Mouse (Mus musculus): Measurements from ENCODE around the gene Jun. TPM values are rescaled to one million over a fixed set of nuclear protein-coding genes. Genes with fewer than 3 reads are reported as not detected.
A peak's percentile ranks its signal among the peaks of the same experiment; 100 is the strongest.

Jun gene
- polyA plus RNA-seq, 1 experiment from 2014 or later, result 70.7 TPM

DNA sequence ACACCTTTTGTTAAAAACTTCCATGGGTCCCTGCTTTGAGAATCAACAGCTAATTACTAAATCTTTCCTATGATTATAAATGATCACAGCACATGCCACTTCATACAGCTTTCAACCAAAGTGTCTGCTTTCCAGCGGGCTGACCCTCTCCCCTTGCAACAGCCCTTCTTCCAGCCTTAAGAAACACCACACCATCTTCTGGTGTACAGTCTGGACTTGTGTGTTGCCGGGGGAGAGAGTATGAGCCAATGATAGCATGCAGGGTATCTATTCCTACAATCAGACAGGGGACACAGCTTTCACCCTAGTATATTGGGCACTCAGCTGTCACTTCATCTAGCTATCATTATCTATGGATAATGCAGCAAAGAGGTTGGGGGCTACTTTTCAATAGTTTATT lies 2.9 kb downstream of the Jun start:
- Histone ChIP-seq H3K27ac (no peak overlapping the region), H3K27me3 (no peaks in the 10 kb centered on the region), H3K4me3 (peak overlapping the region; percentile 72), H3K9me3 (replicated peaks) (no peaks in the 10 kb centered on the region), H3K9ac (no peak overlapping the region), H3K36me3 (no peaks in the 10 kb centered on the region), H3K4me1 (peaks cover 24% of the 10 kb centered on the region), H3K4me2 (replicated peaks) (peak overlapping the region; percentile 96)
- no peak for ATAC-seq (ENCODE audit: low FRiP score)
- 42% methylated on average over 2 of the region's 2 CpGs for WGBS

DNA sequence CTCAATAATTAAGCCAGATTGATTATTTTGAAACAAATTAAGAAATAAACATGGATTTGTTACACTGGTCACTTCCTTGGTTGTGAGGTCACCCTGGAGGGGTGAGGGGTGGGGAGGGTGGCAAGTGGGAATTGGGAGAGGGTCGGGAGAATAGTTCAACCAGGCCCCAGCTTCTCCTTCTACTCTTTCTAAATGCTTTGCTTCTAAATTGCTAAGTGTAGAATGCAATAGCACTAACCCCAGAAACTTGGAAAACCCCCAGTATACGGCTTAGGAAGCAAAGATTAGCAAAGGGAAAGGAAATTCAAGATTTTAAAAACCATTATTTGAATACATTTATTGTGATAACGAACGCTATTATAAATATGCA lies 3.3 kb downstream of the Jun start:
- H3K4me1 ChIP-seq, result peaks cover 22% of the 10 kb centered on the region
- peak overlapping the region; percentile 96 for H3K4me2 ChIP-seq (replicated peaks)
- 76% methylated on average over 4 of the region's 4 CpGs for WGBS
- no peak overlapping the region for H3K9ac ChIP-seq
- no peaks in the 10 kb centered on the region for H3K36me3 ChIP-seq
- H3K4me3 ChIP-seq, result no peak overlapping the region
- H3K9me3 ChIP-seq (replicated peaks), result no peaks in the 10 kb centered on the region
- ATAC-seq (ENCODE audit: low FRiP score), result no peak
- H3K27ac ChIP-seq, result no peak overlapping the region
- H3K27me3 ChIP-seq, result no peaks in the 10 kb centered on the region

DNA sequence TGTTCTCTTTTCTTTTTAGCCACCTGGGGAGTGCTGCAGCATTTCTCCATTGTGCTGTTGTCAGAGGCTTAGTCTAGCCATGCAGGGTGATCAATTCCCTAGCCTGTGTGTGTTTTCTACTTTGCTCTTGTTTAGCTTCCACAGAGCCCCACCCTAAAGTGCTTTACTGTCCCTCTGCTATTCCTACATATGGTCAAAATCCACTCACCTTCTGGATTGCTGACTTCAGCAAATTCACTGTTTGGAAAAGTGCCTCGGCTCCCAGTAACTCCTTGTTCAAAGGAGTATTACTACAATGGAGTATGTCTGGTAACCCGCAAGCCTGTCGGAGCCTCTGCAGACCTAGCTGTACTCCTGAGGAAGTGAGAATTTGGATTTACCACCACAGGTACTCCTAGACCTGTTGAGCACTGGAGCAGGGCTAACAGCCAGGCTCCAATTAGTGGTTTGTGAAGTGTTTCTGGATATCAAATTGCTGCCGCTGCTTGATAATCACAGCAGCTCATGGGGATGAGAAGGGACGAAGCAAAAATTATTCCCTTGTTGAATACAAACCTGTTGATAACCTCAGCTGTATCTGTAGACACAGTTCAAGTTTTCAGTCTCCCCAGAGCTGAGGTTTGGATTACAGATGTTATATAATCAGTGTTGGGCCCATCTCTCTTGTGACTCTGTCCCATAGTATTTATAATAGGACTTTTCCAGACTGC lies 3.8 kb downstream of the Jun start:
- H3K4me1 ChIP-seq, result peaks cover 18% of the 10 kb centered on the region
- WGBS, result 43% methylated on average over 5 of the region's 5 CpGs
- H3K4me3 ChIP-seq, result no peak overlapping the region
- no peaks in the 10 kb centered on the region for H3K9me3 ChIP-seq (replicated peaks)
- H3K9ac ChIP-seq, result no peak overlapping the region
- no peak for ATAC-seq (ENCODE audit: low FRiP score)
- H3K27me3 ChIP-seq, result no peaks in the 10 kb centered on the region
- H3K27ac ChIP-seq, result no peak overlapping the region
- H3K36me3 ChIP-seq, result no peaks in the 10 kb centered on the region
- H3K4me2 ChIP-seq (replicated peaks), result peak overlapping the region; percentile 96

DNA sequence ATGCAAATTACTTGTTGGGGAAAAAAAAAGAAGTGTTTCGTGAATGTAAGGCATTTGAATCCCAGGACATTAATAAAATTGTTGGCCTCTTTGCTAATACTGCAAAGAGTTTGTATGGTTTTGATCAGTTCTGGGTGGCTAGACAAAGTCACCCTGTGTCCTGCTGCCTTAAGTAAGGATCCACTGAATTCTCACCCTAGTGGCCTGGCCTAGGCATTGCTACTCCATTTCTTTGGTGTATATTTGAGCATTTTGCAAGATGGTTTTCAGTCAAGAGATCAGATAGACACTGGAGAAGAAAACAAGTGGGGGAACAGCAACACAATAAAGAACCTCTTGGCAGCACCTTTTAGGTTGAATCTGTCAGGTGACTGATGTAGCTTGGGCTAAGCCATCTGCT lies 6.9 kb downstream of the Jun start:
- H3K9ac ChIP-seq, result no peak overlapping the region
- no peak overlapping the region for H3K4me2 ChIP-seq (replicated peaks)
- H3K36me3 ChIP-seq, result no peaks in the 10 kb centered on the region
- peaks cover 12% of the 10 kb centered on the region for H3K4me1 ChIP-seq
- 64% methylated on average over 1 of the region's 1 CpGs for WGBS
- H3K27ac ChIP-seq, result no peak overlapping the region
- H3K27me3 ChIP-seq, result no peaks in the 10 kb centered on the region
- no peak for ATAC-seq (ENCODE audit: low FRiP score)
- no peak overlapping the region for H3K4me3 ChIP-seq
- H3K9me3 ChIP-seq (replicated peaks), result no peaks in the 10 kb centered on the region

DNA sequence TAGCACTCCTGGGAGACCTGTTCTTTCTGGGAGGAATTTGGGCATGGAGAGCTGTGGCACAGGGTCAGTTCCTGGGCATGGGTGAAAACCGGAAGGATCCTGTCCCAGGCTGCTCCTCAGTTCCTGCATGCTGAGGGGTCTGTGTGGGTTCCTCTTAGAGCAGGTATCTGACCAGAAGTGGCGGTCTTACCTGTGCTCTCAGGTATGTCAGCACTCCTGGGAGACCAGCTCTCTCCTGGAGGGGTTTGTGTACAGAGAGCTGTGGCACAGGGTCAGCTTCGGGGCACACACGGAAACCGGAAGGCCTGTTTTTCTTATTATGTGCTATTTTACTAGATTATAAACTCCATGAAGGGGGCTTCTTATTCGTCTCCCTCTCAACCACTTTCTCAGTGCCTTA lies 7.3 kb downstream of the Jun start:
- Histone ChIP-seq H3K9ac (no peak overlapping the region), H3K4me2 (replicated peaks) (no peak overlapping the region), H3K27ac (no peak overlapping the region), H3K36me3 (no peaks in the 10 kb centered on the region), H3K27me3 (no peaks in the 10 kb centered on the region), H3K4me1 (peaks cover 12% of the 10 kb centered on the region), H3K9me3 (replicated peaks) (no peaks in the 10 kb centered on the region), H3K4me3 (no peak overlapping the region)
- ATAC-seq (ENCODE audit: low FRiP score), result no peak
- WGBS, result 92% methylated on average over 6 of the region's 6 CpGs

DNA sequence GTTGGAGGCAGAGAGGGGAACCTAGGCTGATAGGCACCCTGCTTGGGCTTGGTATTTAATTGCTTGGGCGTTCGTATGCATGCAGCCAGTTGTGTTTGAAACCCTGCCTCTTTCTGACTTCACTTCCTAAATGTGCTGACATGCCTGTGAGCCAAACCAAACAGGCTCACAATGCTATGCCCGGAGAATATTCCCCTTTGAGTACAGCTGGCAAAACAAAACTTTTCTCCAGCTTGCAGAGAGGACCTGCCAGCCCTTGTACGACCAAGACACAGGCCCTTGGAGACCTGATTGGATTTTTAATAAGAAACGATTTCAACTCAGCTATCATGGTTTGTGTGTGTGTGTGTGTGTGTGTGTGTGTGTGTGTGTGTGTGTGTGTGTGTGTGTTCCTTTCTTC lies 14.0 kb downstream of the Jun start:
- no peak for ATAC-seq (ENCODE audit: low FRiP score)

DNA sequence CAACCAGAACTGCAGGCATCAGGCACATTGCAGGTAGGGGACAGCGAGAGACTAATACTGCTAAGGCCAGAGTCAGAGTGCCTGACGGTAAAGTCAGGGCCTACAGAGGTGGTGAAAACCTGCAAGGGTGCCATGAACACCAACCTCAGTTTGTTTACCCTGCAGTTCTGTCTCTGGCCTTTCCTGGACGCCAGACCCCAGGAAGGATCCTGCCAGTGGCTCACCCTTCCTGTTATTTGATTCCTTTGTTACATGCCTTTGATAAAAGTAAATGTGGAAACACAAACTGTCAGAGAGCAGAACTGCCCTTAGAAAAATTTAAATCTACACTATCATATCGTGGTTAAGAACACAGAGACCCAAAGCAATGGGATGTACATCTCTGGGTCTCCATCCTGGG lies 20.9 kb downstream of the Jun start:
- H3K27ac ChIP-seq, result no peak overlapping the region
- H3K9ac ChIP-seq, result no peak overlapping the region
- no peaks in the 10 kb centered on the region for H3K36me3 ChIP-seq
- H3K27me3 ChIP-seq, result no peaks in the 10 kb centered on the region
- H3K4me1 ChIP-seq, result no peaks in the 10 kb centered on the region
- no peak overlapping the region for H3K4me2 ChIP-seq (replicated peaks)
- no peaks in the 10 kb centered on the region for H3K9me3 ChIP-seq (replicated peaks)
- ATAC-seq (ENCODE audit: low FRiP score), result no peak
- no peak overlapping the region for H3K4me3 ChIP-seq
- 73% methylated on average over 4 of the region's 4 CpGs for WGBS

More for the DNA sequence above, 14.0 kb downstream of the Jun start:
- H3K27me3 ChIP-seq, result no peaks in the 10 kb centered on the region
- H3K4me3 ChIP-seq, result no peak overlapping the region
- no peaks in the 10 kb centered on the region for H3K4me1 ChIP-seq
- no peak overlapping the region for H3K27ac ChIP-seq
- 51% methylated on average over 5 of the region's 5 CpGs for WGBS
- no peak overlapping the region for H3K9ac ChIP-seq
- H3K9me3 ChIP-seq (replicated peaks), result no peaks in the 10 kb centered on the region
- no peak overlapping the region for H3K4me2 ChIP-seq (replicated peaks)
- no peaks in the 10 kb centered on the region for H3K36me3 ChIP-seq

DNA sequence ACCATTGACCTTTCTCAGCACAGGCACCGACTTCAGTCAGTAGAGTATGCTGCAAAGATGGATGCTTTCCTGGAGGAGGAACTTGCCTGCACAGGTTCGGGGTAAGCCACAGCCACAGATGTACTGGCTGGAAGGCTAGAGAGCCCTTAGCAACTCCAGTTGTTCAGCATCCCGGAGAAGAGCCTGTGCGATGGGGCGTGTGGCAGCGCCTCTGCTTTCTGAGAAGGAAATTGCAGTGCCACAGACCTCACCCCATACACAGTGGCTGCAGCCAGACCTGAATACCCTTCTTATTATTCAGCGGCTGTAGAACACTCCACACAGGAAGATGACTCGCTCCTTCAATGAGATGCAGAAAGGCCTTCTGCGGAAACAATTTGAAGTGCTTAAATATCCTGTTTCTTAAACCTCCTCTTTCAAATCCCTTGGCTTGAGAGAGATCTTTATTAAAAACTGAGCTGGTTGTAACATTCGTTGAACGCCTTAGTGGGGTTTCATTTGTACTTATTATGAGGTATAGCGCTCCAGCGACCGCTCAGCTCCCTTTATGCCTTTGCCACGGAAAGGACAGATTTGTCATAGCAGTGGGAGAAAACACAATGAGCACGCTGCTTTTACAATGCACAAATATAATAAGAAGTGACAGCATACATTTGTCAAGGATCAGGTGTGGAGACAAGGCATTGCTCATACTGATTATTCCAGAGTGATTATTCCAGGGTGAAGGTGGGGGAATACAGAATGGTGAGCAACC lies 26.0 kb downstream of the Jun start:
- Histone ChIP-seq H3K4me2 (replicated peaks) (no peak overlapping the region), H3K9me3 (replicated peaks) (no peaks in the 10 kb centered on the region), H3K4me3 (no peak overlapping the region), H3K27ac (peak overlapping the region; percentile 9; the same call in 1 of the 2 replicates), H3K9ac (no peak overlapping the region), H3K4me1 (no peaks in the 10 kb centered on the region), H3K27me3 (no peaks in the 10 kb centered on the region), H3K36me3 (no peaks in the 10 kb centered on the region)
- WGBS, result 65% methylated on average over 16 of the region's 16 CpGs
- ATAC-seq (ENCODE audit: low FRiP score), result peak; percentile 71

DNA sequence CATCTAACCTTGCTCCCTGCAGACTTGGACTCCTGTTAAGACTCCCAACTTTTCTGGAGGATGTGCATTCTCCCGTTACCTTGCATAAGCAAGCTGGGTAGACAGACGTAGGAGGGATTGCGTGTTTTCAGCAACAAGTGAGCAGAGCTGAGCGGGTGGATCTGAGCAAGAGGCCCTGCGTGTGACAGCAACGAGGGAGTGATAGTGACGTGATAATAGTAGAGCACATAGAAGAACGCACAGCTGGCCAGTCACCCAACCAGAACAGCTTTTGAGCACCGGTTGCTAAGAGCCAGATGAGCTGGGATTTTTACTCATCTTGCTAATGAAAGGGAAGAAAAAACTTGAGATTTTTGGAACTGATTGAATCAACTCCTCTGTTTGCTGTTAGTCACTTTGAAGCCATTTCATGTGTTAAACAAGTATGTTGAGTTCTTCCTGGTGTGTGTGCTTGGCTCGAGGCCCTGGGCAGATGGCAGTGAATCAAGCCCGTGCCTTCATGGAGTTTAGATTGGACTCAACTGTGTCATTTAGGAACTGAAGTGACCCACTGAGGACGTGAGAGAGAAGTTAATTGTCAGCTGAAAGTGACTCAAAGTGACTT lies 28.6 kb downstream of the Jun start:
- Histone ChIP-seq H3K27ac (no peak overlapping the region), H3K4me2 (replicated peaks) (no peak overlapping the region), H3K27me3 (no peaks in the 10 kb centered on the region), H3K9ac (no peak overlapping the region), H3K4me1 (no peaks in the 10 kb centered on the region), H3K9me3 (replicated peaks) (no peaks in the 10 kb centered on the region), H3K36me3 (no peaks in the 10 kb centered on the region), H3K4me3 (no peak overlapping the region)
- WGBS, result 84% methylated on average over 12 of the region's 12 CpGs
- no peak for ATAC-seq (ENCODE audit: low FRiP score)

DNA sequence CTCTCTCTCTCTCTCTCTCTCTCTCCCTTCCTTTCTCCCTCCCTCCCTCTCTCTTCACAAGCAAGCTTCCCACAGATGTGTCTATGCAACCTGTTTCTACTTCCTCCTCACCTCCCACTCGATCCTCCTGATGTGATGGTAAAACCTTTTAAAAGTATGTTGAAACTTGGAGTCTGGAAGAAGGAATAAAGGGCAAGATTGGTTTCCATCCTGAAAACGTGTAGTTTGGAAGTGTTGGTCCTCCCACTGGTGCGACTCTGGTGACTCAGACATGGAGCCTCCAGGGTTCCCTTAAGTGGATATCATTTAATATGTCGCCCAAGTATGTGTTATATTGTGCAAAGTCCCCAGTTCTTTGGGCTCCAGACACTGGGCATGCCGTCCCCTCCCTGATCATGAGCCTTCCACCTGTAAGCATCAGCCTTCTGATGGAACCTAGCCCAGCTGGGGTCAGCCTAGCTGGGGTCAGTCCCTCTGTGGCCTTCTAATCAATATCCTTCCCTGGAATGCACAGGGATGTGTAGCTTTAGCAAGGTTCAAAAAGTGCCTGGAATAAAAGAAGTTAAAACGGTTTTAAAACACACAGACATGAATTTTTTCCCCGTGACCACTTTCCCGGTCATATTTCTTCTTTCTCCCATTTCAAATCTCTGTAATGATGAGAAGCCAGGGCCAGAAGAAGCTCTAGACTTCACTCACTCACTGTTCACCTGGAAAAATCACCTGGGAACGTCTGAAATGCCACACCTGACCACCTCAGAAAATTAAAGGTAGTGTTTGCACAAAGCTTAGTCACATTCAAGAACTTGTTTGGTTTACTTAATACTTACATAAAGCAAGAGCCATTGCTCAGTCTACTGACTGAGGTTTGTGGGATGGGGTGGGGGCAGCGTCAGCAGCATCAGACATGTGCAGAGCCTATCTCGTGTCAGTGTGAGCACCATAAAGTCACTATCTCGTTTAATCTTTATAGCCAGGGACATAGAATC lies 30.1 kb downstream of the Jun start:
- WGBS, result 86% methylated on average over 12 of the region's 12 CpGs

DNA sequence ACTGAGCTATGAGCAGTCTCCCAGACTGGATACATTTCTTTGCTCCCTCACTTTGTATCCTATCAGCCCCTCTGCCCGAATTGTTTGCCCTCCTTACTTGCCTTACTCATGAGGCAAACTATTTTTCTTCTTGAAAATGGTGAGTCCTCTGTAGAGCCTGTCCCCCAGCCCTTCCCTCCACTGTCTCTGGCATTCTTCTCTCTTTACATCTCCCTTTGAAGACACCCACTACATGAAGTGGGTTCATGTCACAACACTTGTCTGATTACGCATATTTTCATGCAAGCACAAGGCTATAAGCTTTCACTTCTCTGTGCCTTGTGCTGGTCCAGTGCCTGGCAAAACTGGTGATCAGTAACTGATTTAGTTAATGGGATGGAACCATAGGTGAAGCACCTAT lies 31.8 kb downstream of the Jun start:
- Histone ChIP-seq H3K4me1 (no peaks in the 10 kb centered on the region), H3K4me3 (no peak overlapping the region), H3K27me3 (no peaks in the 10 kb centered on the region; the same call in 1 of the 2 replicates), H3K9me3 (replicated peaks) (no peaks in the 10 kb centered on the region), H3K36me3 (no peaks in the 10 kb centered on the region), H3K27ac (no peak overlapping the region), H3K4me2 (replicated peaks) (no peak overlapping the region), H3K9ac (no peak overlapping the region)
- ATAC-seq (ENCODE audit: low FRiP score), result no peak
- 85% methylated on average over 2 of the region's 2 CpGs for WGBS

More for the DNA sequence above, 30.1 kb downstream of the Jun start:
- Histone ChIP-seq H3K4me1 (no peaks in the 10 kb centered on the region), H3K27ac (no peak overlapping the region), H3K36me3 (no peaks in the 10 kb centered on the region), H3K9me3 (replicated peaks) (no peaks in the 10 kb centered on the region), H3K4me2 (replicated peaks) (no peak overlapping the region), H3K27me3 (no peaks in the 10 kb centered on the region), H3K9ac (no peak overlapping the region), H3K4me3 (no peak overlapping the region)
- no peak for ATAC-seq (ENCODE audit: low FRiP score)

DNA sequence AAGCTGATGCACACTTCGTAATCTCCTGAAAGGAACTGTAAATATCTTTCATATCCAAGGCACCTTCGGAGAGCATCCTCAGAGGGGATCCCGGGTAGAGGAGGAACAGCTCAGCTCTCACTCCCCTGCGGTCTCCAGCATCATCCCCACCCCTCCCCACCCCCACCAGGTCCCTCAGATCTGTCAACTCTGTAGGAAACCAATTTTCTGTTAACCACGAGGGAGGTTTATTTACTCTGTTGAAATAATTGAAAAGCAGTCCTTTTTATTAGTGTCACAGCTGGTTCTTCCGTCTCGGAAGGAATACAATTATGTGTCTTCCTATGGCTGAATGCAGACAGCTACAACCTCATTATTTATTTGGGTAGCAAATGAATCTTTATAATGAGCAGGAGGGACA lies 33.8 kb downstream of the Jun start:
- ATAC-seq (ENCODE audit: low FRiP score), result no peak
- no peaks in the 10 kb centered on the region for H3K4me1 ChIP-seq
- H3K9me3 ChIP-seq (replicated peaks), result no peaks in the 10 kb centered on the region
- no peak overlapping the region for H3K4me3 ChIP-seq
- H3K27ac ChIP-seq, result no peak overlapping the region
- no peaks in the 10 kb centered on the region for H3K36me3 ChIP-seq
- H3K27me3 ChIP-seq, result no peaks in the 10 kb centered on the region; the same call in 1 of the 2 replicates
- no peak overlapping the region for H3K4me2 ChIP-seq (replicated peaks)
- 31% methylated on average over 7 of the region's 7 CpGs for WGBS
- H3K9ac ChIP-seq, result no peak overlapping the region
